In genomic region chr16:93816861-93817260, GRCm38 (mm10) we compare ENCODE assay signal across 10 mouse cellular contexts. TPM values are rescaled to one million over a fixed set of nuclear protein-coding genes. Genes with fewer than 3 reads are reported as not detected.
DNase-seq lines count a peak whose midpoint lies in the region; ATAC-seq and TF ChIP-seq lines count a peak whose summit lies in the region.
"Had no signal": no experiment of that assay in that cellular context is flagged by ENCODE, and none has a peak within 500 bp of the region (broad histone marks: within the 10 kb centered on the region; RNA-seq: fewer than 3 reads in every experiment).

No protein-coding gene starts in this region.

- no peak for ATAC-seq in kidney, embryonic 14.5 days (ENCODE audit: low FRiP score, low TSS enrichment)
- ATAC-seq in liver, embryonic 11.5 days (replicated peaks; ENCODE audit: low FRiP score), result no peak

- H3K9me3 ChIP-seq in kidney, embryonic 14.5 days (ENCODE audit: control insufficient read depth, low read length), result peaks cover 6% of the 10 kb centered on the region
- peaks cover 4% of the 10 kb centered on the region for H3K9me3 ChIP-seq in E14TG2a.4 (ENCODE audit: low read length)
- no peaks in the 10 kb centered on the region; the same call in 1 of the 2 replicates for H3K9me3 ChIP-seq in liver, embryonic 11.5 days (ENCODE audit: control insufficient read depth, low read length)

- DNase-seq in kidney, adult 8-10 months, result no peak
- DNase-seq in c-Kit-positive CD71-positive TER-119-positive erythroid progenitor cells, embryonic 14.5 days (ENCODE audit: low spot score), result peak; percentile 63
- DNase-seq in liver, embryonic 11.5 days (ENCODE audit: low spot score), result no peak
- no peak for DNase-seq in left cerebral cortex, postnatal 10 days (ENCODE audit: extremely low spot score in 1 of 2, low spot score in 2 of 2)
- no peak for DNase-seq in urinary bladder, postnatal 4 days (ENCODE audit: low spot score in 2 of 2)
- no peak for DNase-seq in gastrocnemius, adult 18-20 months (ENCODE audit: low spot score)

- no peaks in the 10 kb centered on the region; the same call in 1 of the 2 replicates for H3K36me3 ChIP-seq in kidney, embryonic 14.5 days (ENCODE audit: control insufficient read depth, insufficient read depth, low read length)
- H3K36me3 ChIP-seq in E14TG2a.4 (ENCODE audit: insufficient read depth, low read length), result 0 out of 2 replicates have a peak, but pooled peaks cover under 1% of the 10 kb centered on the region
- H3K36me3 ChIP-seq in liver, embryonic 11.5 days (ENCODE audit: control insufficient read depth, insufficient read depth, low read length), result peaks cover 2% of the 10 kb centered on the region; the same call in 1 of the 2 replicates

- 56% methylated on average over 7 of the region's 7 CpGs for WGBS in kidney, embryonic 14.5 days
- 40% methylated on average over 7 of the region's 7 CpGs for WGBS in liver, embryonic 11.5 days

- peak; percentile 41 for TF ChIP-seq CTCF in E14TG2a.4 (conservative IDR thresholded peaks at IDR 0.05; ENCODE audit: low read length)

- H3K9ac ChIP-seq in kidney, embryonic 14.5 days (ENCODE audit: low read depth, low read length), result no peak overlapping the region
- peak overlapping the region; percentile 61; the same call in 1 of the 2 replicates for H3K9ac ChIP-seq in liver, embryonic 11.5 days (ENCODE audit: low read depth, low read length)
- H3K9ac ChIP-seq: limb, embryonic 15.5 days had no signal

- H3K4me1 ChIP-seq in kidney, embryonic 14.5 days (ENCODE audit: control insufficient read depth, insufficient read depth, low read length), result peaks cover 18% of the 10 kb centered on the region
- peaks cover 70% of the 10 kb centered on the region for H3K4me1 ChIP-seq in E14TG2a.4 (replicated peaks; ENCODE audit: low read depth, low read length)
- H3K4me1 ChIP-seq in liver, embryonic 11.5 days (replicated peaks; ENCODE audit: control insufficient read depth, insufficient read depth, low read length), result peaks cover 27% of the 10 kb centered on the region

- no peak overlapping the region for H3K4me2 ChIP-seq in kidney, embryonic 14.5 days (replicated peaks; ENCODE audit: low read depth, low read length)
- H3K4me2 ChIP-seq in liver, embryonic 11.5 days, result peak overlapping the region; percentile 49

- H3K4me3 ChIP-seq in kidney, embryonic 14.5 days (ENCODE audit: low read length), result no peak overlapping the region
- H3K4me3 ChIP-seq in E14TG2a.4 (replicated peaks; ENCODE audit: low read length), result peak overlapping the region; percentile 72
- H3K4me3 ChIP-seq in liver, embryonic 11.5 days (ENCODE audit: low read depth, low read length), result no peak overlapping the region
- H3K4me3 ChIP-seq: hindbrain, embryonic 10.5 days; limb, embryonic 15.5 days had no signal

- no peaks in the 10 kb centered on the region for H3K27me3 ChIP-seq in kidney, embryonic 14.5 days (ENCODE audit: control insufficient read depth, insufficient read depth, low read length)
- no peaks in the 10 kb centered on the region for H3K27me3 ChIP-seq in E14TG2a.4 (ENCODE audit: insufficient read depth, low read length)
- no peaks in the 10 kb centered on the region for H3K27me3 ChIP-seq in liver, embryonic 11.5 days (replicated peaks; ENCODE audit: control insufficient read depth, insufficient read depth, low read length)
- H3K27me3 ChIP-seq: limb, embryonic 15.5 days had no signal

- intact Hi-C loops in left cerebral cortex, postnatal 10 days (cut with DNase I), result no loop called here

- peak overlapping the region; percentile 21; the same call in 1 of the 2 replicates for H3K27ac ChIP-seq in kidney, embryonic 14.5 days (ENCODE audit: low read depth, low read length)
- peak overlapping the region; percentile 76 for H3K27ac ChIP-seq in liver, embryonic 11.5 days (ENCODE audit: low read depth, low read length)

RNA-seq across cellular contexts. Expression of gene Morc3, which starts 15.1 kb away (rescaled TPM):
- polyA plus RNA-seq in kidney, embryonic 14.5 days (2014; fragmentation: Nextera tagmentation; extraction: Ambion mirVana), result 23.5 and 42.7 TPM in 2 replicates
- 37.0 and 37.6 TPM in 2 replicates for polyA plus RNA-seq in liver, embryonic 11.5 days (2014; fragmentation: Nextera tagmentation; extraction: Ambion mirVana)
- 10 to 100 TPM; 26.8 to 35.6 TPM for total RNA-seq in left cerebral cortex, postnatal 10 days (2021)
- 1 to 10 TPM; 9.3 to 9.7 TPM for total RNA-seq in gastrocnemius, adult 18-20 months (2021)
